Mouse (Mus musculus) midbrain, embryonic 14.5 days (tissue): ENCODE results near the gene Olfr1309. TPM values are rescaled to one million over a fixed set of nuclear protein-coding genes. Genes with fewer than 3 reads are reported as not detected.
"Not testable (repeated sequence)": the region's sequence is repeated elsewhere in the genome, so short reads cannot be mapped to it uniquely, and the experiment has no call there.

ENCODE experiments used
- ATAC-seq: fragments of 200-750 bp; cut with Nextera tagmentation; 2 replicates; pipeline ENCODE4 v1.8.0; 2017; ENCODE audit warnings: moderate number of reproducible peaks, moderate library complexity; ENCODE audit not compliant: low FRiP score, low TSS enrichment
- DNase-seq: peaks from one replicate; pipeline ENCODE4 v3.0.0-alpha.2; 2015
- H3K27ac ChIP-seq: fragments of 300-500 bp; sonication (generic); replicated peaks from 2 replicates; pipeline ENCODE4 v1.5.1; 2014; ENCODE audit warnings: mild to moderate bottlenecking, low read depth, low read length, moderate library complexity
- H3K27me3 ChIP-seq: fragments of 300-500 bp; sonication (generic); 2 replicates; pipeline ENCODE4 v1.6.1; 2014; ENCODE audit warnings: low read length, control low read depth, mixed read lengths; ENCODE audit not compliant: control insufficient read depth, insufficient read depth
- H3K36me3 ChIP-seq: fragments of 300-500 bp; sonication (generic); 2 replicates; pipeline ENCODE4 v1.6.1; 2014; ENCODE audit warnings: low read length, control low read depth; ENCODE audit not compliant: control insufficient read depth, insufficient read depth
- H3K4me1 ChIP-seq: fragments of 300-500 bp; sonication (generic); 2 replicates; pipeline ENCODE4 v1.6.1; 2014; ENCODE audit warnings: mild to moderate bottlenecking, antibody characterized with exemption, low read length, control low read depth; ENCODE audit not compliant: control insufficient read depth, insufficient read depth
- H3K4me2 ChIP-seq: fragments of 300-500 bp; sonication (generic); 2 replicates; pipeline ENCODE4 v1.6.1; 2014; ENCODE audit warnings: mild to moderate bottlenecking, low read length, moderate library complexity
- H3K4me3 ChIP-seq: fragments of 300-500 bp; sonication (generic); replicated peaks from 2 replicates; pipeline ENCODE4 v1.5.1; 2014; ENCODE audit warnings: low read depth, low read length
- H3K9ac ChIP-seq: fragments of 300-500 bp; sonication (generic); replicated peaks from 2 replicates; pipeline ENCODE4 v1.6.1; 2014; ENCODE audit warnings: mild to moderate bottlenecking, low read length, moderate library complexity
- H3K9me3 ChIP-seq: fragments of 300-500 bp; sonication (generic); 2 replicates; pipeline ENCODE4 v1.6.1; 2016; ENCODE audit warnings: low read length, control low read depth, mixed read lengths; ENCODE audit not compliant: control insufficient read depth
- WGBS: fragments of 180-500 bp; shearing (Covaris S2); extraction: QIAGEN DNeasy Blood & Tissue Kit; methylation state at CpG from one replicate; pipeline ENCODE4 v1.1.7; 2014; 5-methylcytosine and 5-hydroxymethylcytosine counted together
- polyA plus RNA-seq: library from polyadenylated mRNA; unstranded; fragments of >200 nt; fragmentation: Nextera tagmentation; extraction: Ambion mirVana; gene quantifications from 2 replicates; pipeline ENCODE4 v1.2.1, GENCODE M21; 2014

Olfr1309 gene
- polyA plus RNA-seq = not detected in 2 replicates

DNA sequence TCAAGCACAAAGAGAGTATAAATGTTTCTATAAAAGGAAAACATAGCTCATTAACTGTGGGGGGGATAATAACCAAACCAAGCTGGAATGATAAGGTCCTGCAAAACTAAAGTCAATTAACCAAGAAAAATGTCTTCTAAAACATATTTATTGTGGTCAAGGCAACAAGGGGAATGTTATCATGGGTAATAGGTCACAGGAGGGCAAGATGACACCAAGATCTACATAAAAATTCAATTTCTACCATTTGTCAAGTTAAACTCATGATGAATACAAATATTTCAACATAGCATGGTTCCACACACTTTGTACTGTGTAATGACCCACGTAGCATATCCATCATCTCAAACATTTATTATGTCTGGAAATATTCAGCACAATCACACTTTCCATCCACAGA lies at the start of gene Olfr1309:
Olfr1309 (minus strand) TSS at position 101 of the 400 bp plus-strand sequence.
- Histone ChIP-seq H3K4me3 (no peak within 1 kb of the TSS), H3K9me3 (no peaks in the 10 kb centered on the region), H3K36me3 (no peaks in the 10 kb centered on the region), H3K9ac (no peak within 1 kb of the TSS), H3K27ac (no peak within 1 kb of the TSS), H3K4me1 (no peaks in the 10 kb centered on the region), H3K27me3 (no peaks in the 10 kb centered on the region), H3K4me2 (no peak within 1 kb of the TSS)
- 67% methylated on average over 1 of the region's 1 CpGs for WGBS
- DNase-seq (no peak), ATAC-seq (no peak)

DNA sequence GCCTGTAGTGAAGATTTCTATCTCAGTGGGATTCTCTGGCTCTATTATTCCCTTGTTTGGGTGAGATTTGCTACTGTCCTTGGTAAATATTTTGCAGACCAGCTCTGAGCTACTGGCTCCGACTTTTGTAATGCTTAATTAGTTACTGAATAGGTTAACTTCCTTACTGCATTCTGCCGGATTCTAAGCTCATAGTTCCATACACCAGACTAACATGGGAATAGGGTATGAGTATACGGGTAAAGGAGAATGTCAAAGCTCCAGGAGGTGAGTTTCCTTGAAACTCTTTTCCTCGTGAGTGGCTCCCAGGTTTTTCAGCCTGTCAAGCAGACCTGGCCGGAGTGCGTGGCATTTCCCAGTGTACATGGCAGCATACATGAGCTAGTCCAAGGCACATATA lies 36.9 kb upstream of the Olfr1309 start:
- not testable (repeated sequence) for DNase-seq, H3K9ac ChIP-seq, H3K4me2 ChIP-seq, H3K4me3 ChIP-seq, H3K27ac ChIP-seq, H3K4me1 ChIP-seq, H3K36me3 ChIP-seq, H3K27me3 ChIP-seq, H3K9me3 ChIP-seq, ATAC-seq
- 50% methylated on average over 6 of the region's 6 CpGs for WGBS

DNA sequence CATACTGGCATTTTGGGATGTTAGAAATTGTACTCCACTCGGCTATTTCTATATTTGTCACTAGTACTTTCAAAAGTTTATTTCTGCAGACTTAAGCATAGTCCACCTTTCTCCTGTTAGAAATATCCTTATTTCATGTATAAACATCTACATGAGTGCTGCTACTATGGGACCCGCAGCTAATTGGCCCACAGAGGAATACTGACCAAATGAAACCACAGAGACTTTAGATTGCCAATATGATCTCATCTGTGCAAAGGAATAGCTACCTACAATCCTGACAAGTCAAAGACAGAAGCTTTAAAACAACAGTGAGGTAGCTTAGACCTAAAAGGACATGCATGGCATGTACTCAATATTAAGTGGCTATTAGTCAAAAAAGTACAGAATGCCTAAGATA lies 34.2 kb upstream of the Olfr1309 start, which contains the start of gene Olfr1311:
Olfr1311 (minus strand) TSS at position 101 of the 400 bp plus-strand sequence.
- Histone ChIP-seq H3K27me3 (no peaks in the 10 kb centered on the region), H3K4me2 (no peak within 1 kb of the TSS), H3K9me3 (no peaks in the 10 kb centered on the region), H3K4me3 (no peak within 1 kb of the TSS), H3K9ac (no peak within 1 kb of the TSS), H3K27ac (no peak within 1 kb of the TSS), H3K36me3 (no peaks in the 10 kb centered on the region), H3K4me1 (no peaks in the 10 kb centered on the region)
- DNase-seq (no peak), ATAC-seq (no peak)
- 91% methylated on average over 2 of the region's 2 CpGs for WGBS

GRCm38 (mm10) chr2:112014900-112015299 lies 24.8 kb upstream of the Olfr1309 start:
- DNase-seq = no peak
- no peak overlapping the region for H3K4me3 ChIP-seq
- no peak overlapping the region for H3K27ac ChIP-seq
- no peak for ATAC-seq
- H3K4me1 ChIP-seq = no peaks in the 10 kb centered on the region
- no peaks in the 10 kb centered on the region for H3K27me3 ChIP-seq
- H3K9ac ChIP-seq = no peak overlapping the region
- no peaks in the 10 kb centered on the region for H3K9me3 ChIP-seq
- 94% methylated on average over 3 of the region's 3 CpGs for WGBS
- H3K4me2 ChIP-seq = no peak overlapping the region
- H3K36me3 ChIP-seq = no peaks in the 10 kb centered on the region

DNA sequence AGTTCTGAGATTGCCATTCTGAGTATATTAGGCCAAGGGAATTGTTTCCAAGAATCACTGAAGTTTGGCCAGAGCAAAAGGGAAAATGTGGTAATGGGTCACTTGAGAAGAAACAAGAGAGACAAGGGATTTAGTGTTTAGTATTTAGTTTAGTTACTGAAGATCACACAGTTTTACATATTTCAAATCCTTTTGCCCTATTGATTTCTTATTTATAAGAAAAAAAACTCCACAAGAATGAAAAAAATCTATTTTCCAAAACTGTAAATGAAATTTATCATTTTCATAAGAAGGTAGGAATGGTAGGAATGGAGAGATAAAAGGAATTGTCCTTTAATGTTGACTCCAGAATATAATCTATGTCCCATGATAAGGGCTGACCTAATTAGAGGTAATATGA lies 22.5 kb upstream of the Olfr1309 start, which contains the start of gene Olfr1310:
Olfr1310 (minus strand) TSS at position 101 of the 400 bp plus-strand sequence.
- H3K4me2 ChIP-seq = no peak within 1 kb of the TSS
- H3K27ac ChIP-seq = no peak within 1 kb of the TSS
- no peak within 1 kb of the TSS for H3K4me3 ChIP-seq
- no peaks in the 10 kb centered on the region for H3K27me3 ChIP-seq
- no peaks in the 10 kb centered on the region for H3K9me3 ChIP-seq
- ATAC-seq (no peak), DNase-seq (no peak)
- no peak within 1 kb of the TSS for H3K9ac ChIP-seq
- H3K36me3 ChIP-seq = no peaks in the 10 kb centered on the region
- no peaks in the 10 kb centered on the region for H3K4me1 ChIP-seq

GRCm38 (mm10) chr2:111964844-111965243 lies 25.2 kb downstream of the Olfr1309 start, which contains the start of gene Olfr1308:
Olfr1308 (minus strand) TSS chr2:111964944.
- Histone ChIP-seq H3K4me2 (no peak within 1 kb of the TSS), H3K4me3 (no peak within 1 kb of the TSS), H3K9ac (no peak within 1 kb of the TSS), H3K27me3 (no peaks in the 10 kb centered on the region), H3K27ac (no peak within 1 kb of the TSS), H3K4me1 (no peaks in the 10 kb centered on the region), H3K36me3 (no peaks in the 10 kb centered on the region), H3K9me3 (no peaks in the 10 kb centered on the region)
- ATAC-seq = no peak
- WGBS = 56% methylated on average over 1 of the region's 1 CpGs
- no peak for DNase-seq

GRCm38 (mm10) chr2:111949340-111949739 lies 40.7 kb downstream of the Olfr1309 start, which contains the start of gene Olfr1307:
Olfr1307 (minus strand) TSS chr2:111949440.
- Histone ChIP-seq H3K4me2 (no peak within 1 kb of the TSS), H3K4me1 (no peaks in the 10 kb centered on the region), H3K4me3 (no peak within 1 kb of the TSS), H3K27ac (no peak within 1 kb of the TSS), H3K27me3 (no peaks in the 10 kb centered on the region), H3K36me3 (no peaks in the 10 kb centered on the region), H3K9ac (no peak within 1 kb of the TSS), H3K9me3 (no peaks in the 10 kb centered on the region)
- DNase-seq (no peak), ATAC-seq (no peak)
- WGBS = 88% methylated on average over 1 of the region's 1 CpGs

Other genes with a start within 250 kb of the Olfr1309 start
- gene Olfr1301, start 239.3 kb downstream of the Olfr1309 start, polyA plus RNA-seq = not detected in 2 replicates
- gene Olfr1302, start 212.9 kb downstream of the Olfr1309 start, polyA plus RNA-seq = not detected in 2 replicates
- not detected in 2 replicates for gene Olfr1303, start 169.9 kb downstream of the Olfr1309 start, polyA plus RNA-seq
- not detected in 2 replicates for gene Olfr1305, start 113.1 kb downstream of the Olfr1309 start, polyA plus RNA-seq
- gene Olfr1306, start 74.0 kb downstream of the Olfr1309 start, polyA plus RNA-seq = not detected in 2 replicates
- 0.01 TPM in 1 of 2 replicates, not detected in the other for gene Olfr1307, start 40.8 kb downstream of the Olfr1309 start, polyA plus RNA-seq
- gene Olfr1308, start 25.3 kb downstream of the Olfr1309 start, polyA plus RNA-seq = not detected in 2 replicates
- 0.22 TPM in 1 of 2 replicates, not detected in the other for gene Olfr1310, start 22.4 kb upstream of the Olfr1309 start, polyA plus RNA-seq
- gene Olfr1311, start 34.1 kb upstream of the Olfr1309 start, polyA plus RNA-seq = not detected in 2 replicates
- gene Olfr1312, start 60.0 kb upstream of the Olfr1309 start, polyA plus RNA-seq = not detected in 2 replicates
- gene Olfr1313, start 87.6 kb upstream of the Olfr1309 start, polyA plus RNA-seq = not detected in 2 replicates
- not detected in 2 replicates for gene Olfr1314, start 106.5 kb upstream of the Olfr1309 start, polyA plus RNA-seq
- not detected in 2 replicates for gene Olfr1315-ps1, start 125.2 kb upstream of the Olfr1309 start, polyA plus RNA-seq
- gene Olfr1316, start 144.7 kb upstream of the Olfr1309 start, polyA plus RNA-seq = not detected in 2 replicates
- gene Olfr1317, start 150.0 kb upstream of the Olfr1309 start, polyA plus RNA-seq = not detected in 2 replicates
- gene Olfr1318, start 163.9 kb upstream of the Olfr1309 start, polyA plus RNA-seq = not detected in 2 replicates
- 13.9 and 18.7 TPM in 2 replicates for gene Lpcat4, start 249.2 kb upstream of the Olfr1309 start, polyA plus RNA-seq